Mouse (Mus musculus): ENCODE measurements around the gene Hs3st5. TPM values are rescaled to one million over a fixed set of nuclear protein-coding genes. Genes with fewer than 3 reads are reported as not detected.
"Not testable (repeated sequence)": the region's sequence is repeated elsewhere in the genome, so short reads cannot be mapped to it uniquely, and the experiment has no call there.

The Hs3st5 gene
- total RNA-seq (2017): not detected in 3 replicates

GRCm38 (mm10) chr10:36506727-36507555 lies at the start of gene Hs3st5:
Gene Hs3st5, plus strand, starts transcription at chr10:36506814.
- ATAC-seq (replicated peaks; ENCODE audit: insufficient number of reproducible peaks, low FRiP score, low TSS enrichment, poor library complexity, severe bottlenecking): no peak

- no peak for ATAC-seq (replicated peaks; ENCODE audit: insufficient number of reproducible peaks, low FRiP score, low TSS enrichment, poor library complexity, severe bottlenecking)
Measured at GRCm38 (mm10) chr10:36468664-36469063, 38.0 kb upstream of the Hs3st5 start.

- no peak for ATAC-seq (replicated peaks; ENCODE audit: insufficient number of reproducible peaks, low FRiP score, low TSS enrichment, poor library complexity, severe bottlenecking)
Measured at GRCm38 (mm10) chr10:36471135-36471534, 35.5 kb upstream of the Hs3st5 start.

- no peak for ATAC-seq (replicated peaks; ENCODE audit: insufficient number of reproducible peaks, low FRiP score, low TSS enrichment, poor library complexity, severe bottlenecking)
Measured at GRCm38 (mm10) chr10:36474834-36475233, 31.8 kb upstream of the Hs3st5 start.

- no peak for ATAC-seq (replicated peaks; ENCODE audit: insufficient number of reproducible peaks, low FRiP score, low TSS enrichment, poor library complexity, severe bottlenecking)
Measured at GRCm38 (mm10) chr10:36477543-36477942, 29.1 kb upstream of the Hs3st5 start.

GRCm38 (mm10) chr10:36483362-36483761 lies 23.3 kb upstream of the Hs3st5 start:
- ATAC-seq (replicated peaks; ENCODE audit: insufficient number of reproducible peaks, low FRiP score, low TSS enrichment, poor library complexity, severe bottlenecking): no peak

GRCm38 (mm10) chr10:36484011-36484410 lies 22.6 kb upstream of the Hs3st5 start:
- no peak for ATAC-seq (replicated peaks; ENCODE audit: insufficient number of reproducible peaks, low FRiP score, low TSS enrichment, poor library complexity, severe bottlenecking)

GRCm38 (mm10) chr10:36484728-36485300 lies 21.8 kb upstream of the Hs3st5 start:
- ATAC-seq (replicated peaks; ENCODE audit: insufficient number of reproducible peaks, low FRiP score, low TSS enrichment, poor library complexity, severe bottlenecking): no peak

- no peak for ATAC-seq (replicated peaks; ENCODE audit: insufficient number of reproducible peaks, low FRiP score, low TSS enrichment, poor library complexity, severe bottlenecking)
Measured at GRCm38 (mm10) chr10:36493566-36493965, 13.0 kb upstream of the Hs3st5 start.

GRCm38 (mm10) chr10:36499713-36500112 lies 6.9 kb upstream of the Hs3st5 start:
- no peak for ATAC-seq (replicated peaks; ENCODE audit: insufficient number of reproducible peaks, low FRiP score, low TSS enrichment, poor library complexity, severe bottlenecking)

- no peak for ATAC-seq (replicated peaks; ENCODE audit: insufficient number of reproducible peaks, low FRiP score, low TSS enrichment, poor library complexity, severe bottlenecking)
Measured at GRCm38 (mm10) chr10:36506033-36506726, 434 bp upstream of the Hs3st5 start.

- ATAC-seq (replicated peaks; ENCODE audit: insufficient number of reproducible peaks, low FRiP score, low TSS enrichment, poor library complexity, severe bottlenecking): no peak
Measured at GRCm38 (mm10) chr10:36507556-36507870, 899 bp downstream of the Hs3st5 start.

- no peak for ATAC-seq (replicated peaks; ENCODE audit: insufficient number of reproducible peaks, low FRiP score, low TSS enrichment, poor library complexity, severe bottlenecking)
Measured at GRCm38 (mm10) chr10:36507991-36508546, 1.5 kb downstream of the Hs3st5 start.

- no peak for ATAC-seq (replicated peaks; ENCODE audit: insufficient number of reproducible peaks, low FRiP score, low TSS enrichment, poor library complexity, severe bottlenecking)
Measured at GRCm38 (mm10) chr10:36509477-36509876, 2.9 kb downstream of the Hs3st5 start.

- no peak for ATAC-seq (replicated peaks; ENCODE audit: insufficient number of reproducible peaks, low FRiP score, low TSS enrichment, poor library complexity, severe bottlenecking)
Measured at GRCm38 (mm10) chr10:36523881-36524280, 17.3 kb downstream of the Hs3st5 start.

GRCm38 (mm10) chr10:36533633-36534335 lies 27.2 kb downstream of the Hs3st5 start:
- ATAC-seq (replicated peaks; ENCODE audit: insufficient number of reproducible peaks, low FRiP score, low TSS enrichment, poor library complexity, severe bottlenecking): no peak

- no peak for ATAC-seq (replicated peaks; ENCODE audit: insufficient number of reproducible peaks, low FRiP score, low TSS enrichment, poor library complexity, severe bottlenecking)
Measured at GRCm38 (mm10) chr10:36546622-36547021, 40.0 kb downstream of the Hs3st5 start.

GRCm38 (mm10) chr10:36547713-36548112 lies 41.1 kb downstream of the Hs3st5 start:
- ATAC-seq (replicated peaks; ENCODE audit: insufficient number of reproducible peaks, low FRiP score, low TSS enrichment, poor library complexity, severe bottlenecking): not testable (repeated sequence)

GRCm38 (mm10) chr10:36554057-36554456 lies 47.4 kb downstream of the Hs3st5 start:
- ATAC-seq (replicated peaks; ENCODE audit: insufficient number of reproducible peaks, low FRiP score, low TSS enrichment, poor library complexity, severe bottlenecking): no peak
